Mouse (Mus musculus) C2C12 (cell line): Measurements from ENCODE around the gene Sh3tc1. TPM values are rescaled to one million over a fixed set of nuclear protein-coding genes. Genes with fewer than 3 reads are reported as not detected.

Experiments
- H3K27me3 ChIP-seq: one replicate; pipeline ENCODE4 v1.6.1; 2011; ENCODE audit not compliant: control insufficient read depth, insufficient read depth, insufficient read length
- H3K36me3 ChIP-seq: one replicate; pipeline ENCODE4 v1.6.1; 2011; ENCODE audit not compliant: control insufficient read depth, insufficient read depth
- H3K4me3 ChIP-seq: one replicate; pipeline ENCODE4 v1.5.1; 2011; ENCODE audit warnings: mild to moderate bottlenecking, control low read depth; ENCODE audit not compliant: poor library complexity, insufficient read depth, severe bottlenecking
- H3K79me2 ChIP-seq: one replicate; pipeline ENCODE4 v1.6.1; 2011; ENCODE audit not compliant: control insufficient read depth, insufficient read depth
- H3K79me3 ChIP-seq: one replicate; pipeline ENCODE4 v1.6.1; 2011; ENCODE audit warnings: low read depth, control low read depth
- H3ac ChIP-seq: one replicate; pipeline ENCODE3; 2011; ENCODE audit warnings: low read depth; ENCODE audit not compliant: control insufficient read depth, insufficient read length
- CEBPB ChIP-seq: IDR thresholded peaks from one replicate; pipeline ENCODE4 v1.6.1; 2011; ENCODE audit warnings: low read depth, mild to moderate bottlenecking, control low read depth, moderate library complexity
- CTCF ChIP-seq: IDR thresholded peaks from one replicate; pipeline ENCODE4 v1.5.1; 2011; ENCODE audit not compliant: control insufficient read depth, insufficient read depth, insufficient read length
- FOSL1 ChIP-seq: IDR thresholded peaks from one replicate; pipeline ENCODE4 v1.8.0; 2011; ENCODE audit warnings: mild to moderate bottlenecking, low read length; ENCODE audit not compliant: poor library complexity, insufficient read depth, severe bottlenecking
- MAX ChIP-seq: IDR thresholded peaks from one replicate; pipeline ENCODE4 v1.6.1; 2011; ENCODE audit warnings: mild to moderate bottlenecking, control low read depth
- MYOD1 ChIP-seq: IDR thresholded peaks from one replicate; pipeline ENCODE4 v1.6.1; 2011; ENCODE audit warnings: low read depth; ENCODE audit not compliant: control insufficient read depth, insufficient read length
- MYOG ChIP-seq: IDR thresholded peaks from one replicate; pipeline ENCODE4 v1.6.1; 2011; ENCODE audit not compliant: control insufficient read depth, insufficient read length; ENCODE audit errors: extremely low read depth
- USF1 ChIP-seq: IDR thresholded peaks from one replicate; pipeline ENCODE4 v1.6.1; 2011; ENCODE audit warnings: low read depth, mild to moderate bottlenecking, control low read depth, moderate library complexity
- polyA plus RNA-seq: library from polyadenylated mRNA; unstranded; fragments of >200 nt; fragmentation: generic; extraction: Trizol; gene quantifications from one replicate; pipeline ENCODE4 v1.2.1, GENCODE M21; 2012; ENCODE audit warnings: missing spikeins

The Sh3tc1 gene
- polyA plus RNA-seq, 1 experiment: 0.20 TPM

GRCm38 (mm10) chr5:35661210-35661609 is 78.6 kb downstream of the Sh3tc1 start:
- Histone ChIP-seq H3ac (no peak overlapping the region), H3K27me3 (no peaks in the 10 kb centered on the region), H3K36me3 (no peaks in the 10 kb centered on the region), H3K79me3 (no peaks in the 10 kb centered on the region), H3K79me2 (no peaks in the 10 kb centered on the region), H3K4me3 (no peak overlapping the region)
- TF ChIP-seq FOSL1: no peak
- no peak for TF ChIP-seq CEBPB
- no peak for TF ChIP-seq MAX
- TF ChIP-seq MYOG: no peak
- TF ChIP-seq USF1: no peak
- TF ChIP-seq MYOD1: no peak
- no peak for TF ChIP-seq CTCF

- no peak for TF ChIP-seq CTCF
- TF ChIP-seq MYOG: no peak
- no peak for TF ChIP-seq MYOD1
- TF ChIP-seq CEBPB: no peak
- no peak for TF ChIP-seq FOSL1
- no peak for TF ChIP-seq MAX
- no peak for TF ChIP-seq USF1
- no peak overlapping the region for H3ac ChIP-seq
- no peaks in the 10 kb centered on the region for H3K79me2 ChIP-seq
- H3K27me3 ChIP-seq: no peaks in the 10 kb centered on the region
- H3K4me3 ChIP-seq: no peak overlapping the region
- no peaks in the 10 kb centered on the region for H3K36me3 ChIP-seq
- H3K79me3 ChIP-seq: no peaks in the 10 kb centered on the region
Observed at GRCm38 (mm10) chr5:35659503-35659902, 80.3 kb downstream of the Sh3tc1 start.

- Histone ChIP-seq H3K79me2 (no peaks in the 10 kb centered on the region), H3K79me3 (no peaks in the 10 kb centered on the region), H3K4me3 (no peak overlapping the region), H3ac (no peak overlapping the region), H3K36me3 (no peaks in the 10 kb centered on the region), H3K27me3 (no peaks in the 10 kb centered on the region)
- TF ChIP-seq USF1 (no peak), CEBPB (no peak), MYOG (no peak), MYOD1 (no peak), FOSL1 (no peak), CTCF (no peak), MAX (no peak)
Observed at GRCm38 (mm10) chr5:35655753-35656485, 83.9 kb downstream of the Sh3tc1 start.

GRCm38 (mm10) chr5:35653743-35654395 is 85.9 kb downstream of the Sh3tc1 start:
- Histone ChIP-seq H3K4me3 (no peak overlapping the region), H3ac (no peak overlapping the region), H3K36me3 (no peaks in the 10 kb centered on the region), H3K27me3 (no peaks in the 10 kb centered on the region), H3K79me2 (no peaks in the 10 kb centered on the region), H3K79me3 (no peaks in the 10 kb centered on the region)
- no peak for TF ChIP-seq CTCF
- TF ChIP-seq FOSL1: no peak
- TF ChIP-seq USF1: no peak
- TF ChIP-seq CEBPB: no peak
- TF ChIP-seq MYOD1: no peak
- TF ChIP-seq MAX: no peak
- no peak for TF ChIP-seq MYOG

- Histone ChIP-seq H3K27me3 (no peaks in the 10 kb centered on the region), H3K79me3 (no peaks in the 10 kb centered on the region), H3K4me3 (no peak overlapping the region), H3ac (no peak overlapping the region), H3K36me3 (no peaks in the 10 kb centered on the region), H3K79me2 (no peaks in the 10 kb centered on the region)
- TF ChIP-seq CEBPB: no peak
Observed at GRCm38 (mm10) chr5:35652872-35653271, 86.9 kb downstream of the Sh3tc1 start.
